Mouse (Mus musculus): Measurements from ENCODE around the gene Fam166b.

GRCm38 (mm10) chr4:43400976-43401375 is 28.0 kb downstream of the Fam166b start:
- no peak for TF ChIP-seq CTCF (IDR thresholded peaks at IDR 0.05)
- TF ChIP-seq EP300 (IDR thresholded peaks at IDR 0.05): no peak
